Comparison of ENCODE assay signal across 8 mouse cellular contexts in the genomic region with DNA sequence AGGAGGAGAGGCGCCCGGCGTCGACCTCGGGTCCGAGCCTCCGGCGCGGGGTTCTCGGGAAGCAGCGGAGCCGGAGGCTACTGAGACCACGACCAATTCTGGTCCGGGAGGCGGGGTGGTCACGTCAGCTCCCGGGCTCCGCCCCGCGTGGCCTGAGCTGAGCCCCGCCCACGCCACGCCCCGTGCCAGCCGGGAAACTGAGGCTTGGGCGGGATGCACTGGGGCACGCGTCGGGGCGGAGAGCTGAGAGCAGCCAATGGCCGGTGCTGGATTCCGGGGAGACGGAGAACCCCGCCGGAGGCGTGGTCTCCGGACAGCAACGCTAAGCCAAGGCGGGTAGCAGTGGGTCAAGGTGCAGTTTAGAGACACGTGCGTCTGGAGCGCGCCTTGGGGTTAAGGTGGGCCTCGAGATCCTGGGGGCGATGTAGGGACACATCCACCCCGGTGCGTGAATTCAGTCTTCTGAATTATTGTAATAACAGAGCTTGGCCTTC. TPM values are rescaled to one million over a fixed set of nuclear protein-coding genes. Genes with fewer than 3 reads are reported as not detected.
A peak's percentile ranks its signal among the peaks of the same experiment; 100 is the strongest.
DNase-seq lines count a peak whose midpoint lies in the region; ATAC-seq and TF ChIP-seq lines count a peak whose summit lies in the region.

Gene Slc25a1, minus strand, starts transcription at position 133 of the 494 bp plus-strand sequence.

- TF ChIP-seq POLR2A in limb, embryonic 14.5 days (IDR thresholded peaks at IDR 0.05; ENCODE audit: borderline replicate concordance, extremely low read depth, insufficient read depth, insufficient read length), result no peak

- H3K4me2 ChIP-seq in heart, embryonic 12.5 days, result peak within 1 kb of the TSS; percentile 94
- H3K4me2 ChIP-seq in kidney, embryonic 15.5 days, result peak within 1 kb of the TSS; percentile 99
- peak within 1 kb of the TSS; percentile 97 for H3K4me2 ChIP-seq in limb, embryonic 14.5 days (replicated peaks; ENCODE audit: low read depth, low read length, severe bottlenecking)
- peak within 1 kb of the TSS; percentile 91 for H3K4me2 ChIP-seq in midbrain, embryonic 15.5 days

- peaks cover 7% of the 10 kb centered on the region; the same call in 1 of the 2 replicates for H3K4me1 ChIP-seq in heart, embryonic 12.5 days (replicated peaks)
- H3K4me1 ChIP-seq in kidney, embryonic 15.5 days, result peaks cover 21% of the 10 kb centered on the region
- no peaks in the 10 kb centered on the region for H3K4me1 ChIP-seq in limb, embryonic 14.5 days (ENCODE audit: control insufficient read depth, insufficient read depth, low read length)
- H3K4me1 ChIP-seq in midbrain, embryonic 15.5 days, result peaks cover 31% of the 10 kb centered on the region

- H3K27ac ChIP-seq in heart, embryonic 12.5 days (ENCODE audit: poor library complexity, severe bottlenecking), result peak within 1 kb of the TSS; percentile 9
- H3K27ac ChIP-seq in kidney, embryonic 15.5 days, result peak within 1 kb of the TSS; percentile 94
- peak within 1 kb of the TSS; percentile 56 for H3K27ac ChIP-seq in limb, embryonic 14.5 days (replicated peaks; ENCODE audit: low read depth, low read length)
- H3K27ac ChIP-seq in midbrain, embryonic 15.5 days, result peak within 1 kb of the TSS; percentile 92

- peak within 1 kb of the TSS; percentile 71 for H3K4me3 ChIP-seq in heart, embryonic 12.5 days
- H3K4me3 ChIP-seq in kidney, embryonic 15.5 days (replicated peaks), result peak within 1 kb of the TSS; percentile 96
- H3K4me3 ChIP-seq in limb, embryonic 14.5 days (replicated peaks; ENCODE audit: low read length), result peak within 1 kb of the TSS; percentile 88
- H3K4me3 ChIP-seq in midbrain, embryonic 15.5 days, result peak within 1 kb of the TSS; percentile 85

- H3K9me3 ChIP-seq in heart, embryonic 12.5 days (replicated peaks), result no peaks in the 10 kb centered on the region
- no peaks in the 10 kb centered on the region for H3K9me3 ChIP-seq in kidney, embryonic 15.5 days (replicated peaks)
- no peaks in the 10 kb centered on the region for H3K9me3 ChIP-seq in limb, embryonic 14.5 days (ENCODE audit: control insufficient read depth, low read length)
- no peaks in the 10 kb centered on the region for H3K9me3 ChIP-seq in midbrain, embryonic 15.5 days

- H3K36me3 ChIP-seq in heart, embryonic 12.5 days, result peaks cover 17% of the 10 kb centered on the region
- H3K36me3 ChIP-seq in kidney, embryonic 15.5 days, result peaks cover 21% of the 10 kb centered on the region
- peaks cover 14% of the 10 kb centered on the region for H3K36me3 ChIP-seq in limb, embryonic 14.5 days (ENCODE audit: control insufficient read depth, insufficient read depth, low read length)
- H3K36me3 ChIP-seq in midbrain, embryonic 15.5 days (replicated peaks), result no peaks in the 10 kb centered on the region; the same call in 1 of the 2 replicates

- WGBS in heart, embryonic 12.5 days, result under 1% methylated on average over 47 of the region's 47 CpGs
- under 1% methylated on average over 47 of the region's 47 CpGs for WGBS in kidney, embryonic 15.5 days
- under 1% methylated on average over 37 of the region's 47 CpGs for WGBS in limb, embryonic 14.5 days
- WGBS in midbrain, embryonic 15.5 days, result under 1% methylated on average over 47 of the region's 47 CpGs

- no peaks in the 10 kb centered on the region for H3K27me3 ChIP-seq in heart, embryonic 12.5 days (replicated peaks)
- H3K27me3 ChIP-seq in kidney, embryonic 15.5 days, result no peaks in the 10 kb centered on the region
- H3K27me3 ChIP-seq in limb, embryonic 14.5 days (ENCODE audit: control insufficient read depth, insufficient read depth, low read length), result no peaks in the 10 kb centered on the region
- no peaks in the 10 kb centered on the region for H3K27me3 ChIP-seq in midbrain, embryonic 15.5 days (replicated peaks)

- peak; percentile 69 for DNase-seq in CD4-positive, CD25-positive, alpha-beta regulatory T cell, adult 2 months (ENCODE audit: low read depth, low spot score)
- peak; percentile 58 for DNase-seq in c-Kit-positive CD71-negative TER-119-negative erythroid progenitor cells, embryonic 14.5 days (ENCODE audit: low read depth)
- peak; percentile 49 for DNase-seq in fibroblast of lung, adult 2 months (ENCODE audit: low read depth)
- DNase-seq in limb, embryonic 14.5 days (ENCODE audit: low spot score), result peak; percentile 60
- DNase-seq in spleen, postnatal 36 days (ENCODE audit: low spot score in 2 of 2), result peak; percentile 77 to 79

- peak within 1 kb of the TSS; percentile 83 for H3K9ac ChIP-seq in heart, embryonic 12.5 days
- H3K9ac ChIP-seq in kidney, embryonic 15.5 days, result peak within 1 kb of the TSS; percentile 83
- H3K9ac ChIP-seq in limb, embryonic 14.5 days (ENCODE audit: low read depth, low read length, severe bottlenecking), result peak within 1 kb of the TSS; percentile 80
- H3K9ac ChIP-seq in midbrain, embryonic 15.5 days, result peak within 1 kb of the TSS; percentile 84

- peak; percentile 89 for ATAC-seq in heart, embryonic 12.5 days (ENCODE audit: insufficient number of reproducible peaks, low FRiP score)
- peak; percentile 85 for ATAC-seq in kidney, embryonic 15.5 days (replicated peaks; ENCODE audit: low FRiP score)
- ATAC-seq in limb, embryonic 14.5 days (ENCODE audit: low FRiP score, low read depth), result peak; percentile 79
- ATAC-seq in midbrain, embryonic 15.5 days (replicated peaks), result peak; percentile 89

RNA-seq across cellular contexts. Expression of gene Slc25a1, which starts in this region (rescaled TPM):
- polyA plus RNA-seq in heart, embryonic 12.5 days (2016; fragmentation: Nextera tagmentation; extraction: Ambion mirVana), result 37.6 and 37.8 TPM in 2 replicates
- polyA plus RNA-seq in kidney, embryonic 15.5 days (2015; fragmentation: Nextera tagmentation; extraction: Ambion mirVana), result 93.1 and 94.5 TPM in 2 replicates
- polyA plus RNA-seq in limb, embryonic 14.5 days (2012; rRNA removed), result 55.0 and 68.0 TPM in 2 replicates
- polyA plus RNA-seq in limb, embryonic 14.5 days (2014; fragmentation: Nextera tagmentation; extraction: Ambion mirVana), result 70.4 and 73.9 TPM in 2 replicates
- 169 and 179 TPM in 2 replicates for polyA plus RNA-seq in midbrain, embryonic 15.5 days (2015; fragmentation: Nextera tagmentation; extraction: Ambion mirVana)

Comparison
In these comparisons a context has a peak if more than half of its experiments do, and no peak if none do; other contexts are left out.
1. Peak in every context shown above with its lines: DNase-seq, ATAC-seq, H3K4me3 ChIP-seq and H3K27ac ChIP-seq.
2. H3K27ac ChIP-seq: peak in every context shown above with its lines; median percentile 94 in kidney, embryonic 15.5 days; 92 in midbrain, embryonic 15.5 days; 56 in limb, embryonic 14.5 days; 9 in heart, embryonic 12.5 days.